Mouse (Mus musculus): ENCODE results near the gene Vwa8. TPM values are rescaled to one million over a fixed set of nuclear protein-coding genes. Genes with fewer than 3 reads are reported as not detected.

The Vwa8 gene
- polyA plus RNA-seq, 1 experiment from 2014 or later: 8.8 TPM

DNA sequence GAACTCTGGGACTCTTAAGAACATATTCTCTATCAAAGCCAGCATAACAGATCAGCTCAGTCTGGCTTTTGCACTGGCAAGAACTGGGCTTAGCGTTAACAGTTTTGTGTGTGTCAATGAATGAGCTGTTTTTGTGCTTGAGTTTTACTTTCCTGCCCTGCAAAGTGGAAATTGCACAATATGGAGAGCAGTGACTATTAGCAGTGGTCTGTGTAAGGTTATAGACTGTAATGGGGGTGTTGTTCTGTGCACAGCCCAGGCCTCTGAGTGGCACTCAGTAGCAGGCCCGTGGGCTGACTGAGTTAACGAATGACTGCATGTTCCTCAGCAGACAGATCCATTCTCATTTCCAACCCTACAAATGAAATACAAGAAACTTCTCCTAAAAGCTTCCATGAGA is 287.7 kb downstream of the Vwa8 start:
- Histone ChIP-seq H3K4me1 (ENCODE audit: insufficient read depth, low read depth, low read length) (peaks cover 16% of the 10 kb centered on the region; the same call in 1 of the 2 replicates), H3K36me3 (ENCODE audit: insufficient read depth, low read length) (no peaks in the 10 kb centered on the region), H3K9ac (replicated peaks; ENCODE audit: low read depth) (no peak overlapping the region), H3K27me3 (replicated peaks; ENCODE audit: insufficient read depth, low read length) (no peaks in the 10 kb centered on the region), H3K4me2 (replicated peaks; ENCODE audit: low read depth, low read length) (no peak overlapping the region), H3K9me3 (ENCODE audit: low read length) (no peaks in the 10 kb centered on the region), H3K27ac (ENCODE audit: low read length) (peak overlapping the region; percentile 85), H3K4me3 (ENCODE audit: low read depth, low read length) (no peak overlapping the region)
- peak; percentile 69 for ATAC-seq
- 36% methylated on average over 3 of the region's 3 CpGs for WGBS
- TF ChIP-seq EP300 (IDR thresholded peaks at IDR 0.05) (no peak), CTCF (IDR thresholded peaks at IDR 0.05) (no peak)
- peak; percentile 75 for DNase-seq (ENCODE audit: low spot score)

DNA sequence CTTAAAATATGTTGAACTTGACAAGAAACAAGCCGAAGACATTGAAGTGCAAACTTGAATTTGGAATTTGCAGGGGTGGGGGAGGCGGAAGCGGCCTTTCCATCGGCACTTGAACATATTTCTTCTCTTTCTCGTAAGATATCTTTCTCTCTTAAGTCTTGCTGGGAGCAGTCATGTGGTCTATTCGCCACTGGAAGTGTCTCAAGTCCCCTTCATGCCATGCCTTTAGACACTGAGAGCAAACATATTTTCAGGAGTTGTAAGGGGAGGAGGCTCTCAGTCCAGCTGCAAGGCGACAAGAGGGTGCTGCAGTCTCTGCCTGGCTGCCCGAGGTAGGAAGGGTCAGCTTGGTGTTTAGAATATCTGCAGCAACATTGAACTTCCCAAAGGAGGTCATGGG is 288.2 kb downstream of the Vwa8 start:
- Histone ChIP-seq H3K9ac (replicated peaks; ENCODE audit: low read depth) (no peak overlapping the region), H3K9me3 (ENCODE audit: low read length) (no peaks in the 10 kb centered on the region), H3K36me3 (ENCODE audit: insufficient read depth, low read length) (no peaks in the 10 kb centered on the region), H3K4me3 (ENCODE audit: low read depth, low read length) (no peak overlapping the region), H3K27ac (ENCODE audit: low read length) (peak overlapping the region; percentile 85), H3K4me2 (replicated peaks; ENCODE audit: low read depth, low read length) (no peak overlapping the region), H3K27me3 (replicated peaks; ENCODE audit: insufficient read depth, low read length) (no peaks in the 10 kb centered on the region), H3K4me1 (ENCODE audit: insufficient read depth, low read depth, low read length) (peaks cover 17% of the 10 kb centered on the region; the same call in 1 of the 2 replicates)
- ATAC-seq (peak; percentile 87), DNase-seq (ENCODE audit: low spot score) (peak; percentile 90)
- 29% methylated on average over 8 of the region's 8 CpGs for WGBS
- peak; percentile 99 for TF ChIP-seq EP300 (IDR thresholded peaks at IDR 0.05)
- TF ChIP-seq CTCF (IDR thresholded peaks at IDR 0.05): no peak

DNA sequence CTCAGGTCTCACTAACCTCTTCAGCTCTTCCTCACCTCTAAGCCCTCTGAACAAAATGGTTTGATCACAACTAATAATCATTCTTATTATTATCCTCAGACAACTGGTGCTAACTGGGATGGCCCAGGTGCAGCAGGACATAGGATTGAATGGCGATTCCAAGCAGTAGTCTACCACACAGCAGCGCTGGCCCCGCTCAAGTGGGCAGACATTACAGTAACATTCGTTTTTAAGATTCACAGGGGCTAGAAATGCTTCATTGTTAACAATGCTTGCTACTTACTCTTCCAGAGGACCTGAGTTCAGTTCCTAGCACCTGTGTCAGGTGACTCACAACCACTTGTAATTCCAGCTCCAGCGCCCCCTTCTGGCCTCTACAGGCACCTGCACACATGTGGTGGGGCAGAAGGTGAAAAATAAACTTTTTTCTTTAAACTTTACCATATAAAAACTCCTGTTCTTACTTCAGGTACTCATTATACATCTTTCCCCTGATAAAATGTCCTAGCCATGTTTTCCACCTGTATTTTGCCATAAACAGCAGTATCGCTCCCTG is 290.3 kb downstream of the Vwa8 start:
- Histone ChIP-seq H3K27me3 (replicated peaks; ENCODE audit: insufficient read depth, low read length) (no peaks in the 10 kb centered on the region), H3K36me3 (ENCODE audit: insufficient read depth, low read length) (no peaks in the 10 kb centered on the region), H3K9ac (replicated peaks; ENCODE audit: low read depth) (no peak overlapping the region), H3K4me3 (ENCODE audit: low read depth, low read length) (no peak overlapping the region), H3K9me3 (ENCODE audit: low read length) (no peaks in the 10 kb centered on the region), H3K27ac (ENCODE audit: low read length) (peak overlapping the region; percentile 89), H3K4me2 (replicated peaks; ENCODE audit: low read depth, low read length) (no peak overlapping the region), H3K4me1 (ENCODE audit: insufficient read depth, low read depth, low read length) (peaks cover 21% of the 10 kb centered on the region; the same call in 1 of the 2 replicates)
- DNase-seq (ENCODE audit: low spot score) (no peak), ATAC-seq (no peak)
- TF ChIP-seq CTCF (IDR thresholded peaks at IDR 0.05) (peak; percentile 36; the same call in 1 of the 2 replicates), EP300 (IDR thresholded peaks at IDR 0.05) (no peak)
- 90% methylated on average over 6 of the region's 6 CpGs for WGBS

DNA sequence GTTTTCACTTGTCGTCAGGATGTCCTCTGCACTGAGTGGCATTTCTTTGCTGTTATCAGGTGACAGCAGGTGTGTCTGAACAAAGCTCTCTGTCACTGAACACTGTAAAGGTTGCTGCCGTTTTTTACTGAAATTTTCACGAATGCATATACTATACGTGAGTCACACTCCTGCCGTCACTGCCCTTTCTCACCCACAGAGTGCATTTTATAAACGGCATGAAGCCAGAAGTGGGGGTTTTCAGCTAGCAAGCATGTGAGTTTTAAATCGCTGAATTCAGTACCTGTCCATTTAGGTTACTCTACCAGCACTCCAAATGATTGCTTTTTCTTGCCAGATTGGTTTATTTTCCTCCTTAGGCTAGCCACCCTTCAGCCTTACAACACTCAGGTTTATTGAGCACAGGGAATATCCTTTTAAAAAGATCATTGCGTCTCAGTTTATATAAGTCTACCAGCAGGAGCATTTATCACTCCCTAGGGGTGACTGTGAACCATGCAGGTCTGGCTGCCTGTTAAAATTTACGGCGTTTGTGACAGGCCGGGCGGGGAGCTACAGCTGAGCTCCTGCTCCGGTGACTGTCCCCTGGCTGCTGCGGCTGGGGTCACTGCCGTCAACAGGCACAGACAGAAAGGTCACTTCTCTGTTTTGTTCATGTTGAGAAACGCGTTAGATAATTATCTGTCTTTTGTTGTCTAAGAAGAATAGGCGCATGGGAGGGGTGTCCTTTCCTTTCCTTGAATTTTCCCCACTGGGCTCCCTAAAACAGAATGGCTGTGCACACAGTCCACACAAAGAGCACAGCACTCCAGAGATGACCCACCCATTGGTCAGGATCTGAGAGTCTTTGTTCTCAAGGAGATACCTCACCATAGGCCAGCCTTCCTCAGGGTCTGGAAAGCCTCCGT is 291.3 kb downstream of the Vwa8 start:
- Histone ChIP-seq H3K27ac (ENCODE audit: low read length) (peak overlapping the region; percentile 89), H3K36me3 (ENCODE audit: insufficient read depth, low read length) (no peaks in the 10 kb centered on the region), H3K4me3 (ENCODE audit: low read depth, low read length) (no peak overlapping the region), H3K27me3 (replicated peaks; ENCODE audit: insufficient read depth, low read length) (no peaks in the 10 kb centered on the region), H3K4me2 (replicated peaks; ENCODE audit: low read depth, low read length) (no peak overlapping the region), H3K9me3 (ENCODE audit: low read length) (no peaks in the 10 kb centered on the region), H3K4me1 (ENCODE audit: insufficient read depth, low read depth, low read length) (peaks cover 21% of the 10 kb centered on the region; the same call in 1 of the 2 replicates), H3K9ac (replicated peaks; ENCODE audit: low read depth) (no peak overlapping the region)
- WGBS: 28% methylated on average over 19 of the region's 19 CpGs
- DNase-seq (ENCODE audit: low spot score) (peak; percentile 58), ATAC-seq (peak; percentile 56)
- peak; percentile 43 for TF ChIP-seq CTCF (IDR thresholded peaks at IDR 0.05)
- peak; percentile 57 for TF ChIP-seq EP300 (IDR thresholded peaks at IDR 0.05)

DNA sequence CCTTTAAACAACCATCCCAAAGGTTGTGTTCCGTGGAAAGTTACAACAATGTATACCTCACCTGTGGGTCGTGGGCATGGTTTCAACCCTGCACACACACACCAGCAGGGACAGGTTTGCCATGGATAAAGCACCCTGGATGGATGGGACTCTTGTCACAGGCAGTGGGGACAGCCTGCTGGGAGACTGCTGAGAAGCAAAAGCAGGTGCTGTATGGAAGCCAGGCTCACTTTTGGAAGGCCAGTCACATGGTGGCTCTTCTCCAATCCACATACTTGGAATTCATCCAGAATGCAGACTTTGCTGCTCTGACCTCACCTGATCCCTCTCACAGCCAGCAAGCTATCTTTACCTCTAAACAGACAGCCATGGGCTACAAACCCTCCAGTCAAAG is 292.0 kb downstream of the Vwa8 start:
- peak; percentile 73 for DNase-seq (ENCODE audit: low spot score)
- 44% methylated on average over 2 of the region's 2 CpGs for WGBS
- TF ChIP-seq CTCF (IDR thresholded peaks at IDR 0.05): no peak
- TF ChIP-seq EP300 (IDR thresholded peaks at IDR 0.05): no peak
- H3K9me3 ChIP-seq (ENCODE audit: low read length): no peaks in the 10 kb centered on the region
- peak; percentile 47 for ATAC-seq
- peaks cover 21% of the 10 kb centered on the region; the same call in 1 of the 2 replicates for H3K4me1 ChIP-seq (ENCODE audit: insufficient read depth, low read depth, low read length)
- no peaks in the 10 kb centered on the region for H3K27me3 ChIP-seq (replicated peaks; ENCODE audit: insufficient read depth, low read length)
- H3K4me2 ChIP-seq (replicated peaks; ENCODE audit: low read depth, low read length): no peak overlapping the region
- no peaks in the 10 kb centered on the region for H3K36me3 ChIP-seq (ENCODE audit: insufficient read depth, low read length)
- no peak overlapping the region for H3K9ac ChIP-seq (replicated peaks; ENCODE audit: low read depth)
- no peak overlapping the region for H3K4me3 ChIP-seq (ENCODE audit: low read depth, low read length)
- H3K27ac ChIP-seq (ENCODE audit: low read length): peak overlapping the region; percentile 89

DNA sequence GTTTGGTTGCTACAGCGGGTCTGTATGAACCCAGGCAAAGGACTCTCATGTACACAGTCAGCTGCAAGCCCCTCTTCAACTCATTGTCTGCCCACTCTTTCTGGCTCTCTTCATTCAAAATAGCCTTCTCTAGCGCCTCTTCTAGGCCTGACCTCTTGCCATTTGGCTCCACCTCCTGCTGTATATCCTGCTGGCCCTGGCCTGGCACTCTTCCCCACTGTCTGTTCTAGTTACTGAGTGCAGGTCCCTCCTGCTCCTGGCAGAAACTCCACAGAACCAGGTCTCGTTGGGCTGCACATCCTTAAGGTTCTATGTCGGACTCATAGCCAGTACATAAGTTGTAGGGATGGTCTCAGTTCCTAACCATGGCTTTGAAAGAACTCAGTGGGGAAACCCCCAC is 293.5 kb downstream of the Vwa8 start:
- no peak for ATAC-seq
- Histone ChIP-seq H3K4me3 (ENCODE audit: low read depth, low read length) (no peak overlapping the region), H3K36me3 (ENCODE audit: insufficient read depth, low read length) (no peaks in the 10 kb centered on the region), H3K9ac (replicated peaks; ENCODE audit: low read depth) (no peak overlapping the region), H3K4me1 (ENCODE audit: insufficient read depth, low read depth, low read length) (peaks cover 14% of the 10 kb centered on the region; the same call in 1 of the 2 replicates), H3K27ac (ENCODE audit: low read length) (no peak overlapping the region; the same call in 1 of the 2 replicates), H3K27me3 (replicated peaks; ENCODE audit: insufficient read depth, low read length) (no peaks in the 10 kb centered on the region), H3K9me3 (ENCODE audit: low read length) (no peaks in the 10 kb centered on the region), H3K4me2 (replicated peaks; ENCODE audit: low read depth, low read length) (no peak overlapping the region)
- 77% methylated on average over 4 of the region's 4 CpGs for WGBS
- TF ChIP-seq EP300 (IDR thresholded peaks at IDR 0.05): no peak
- no peak for TF ChIP-seq CTCF (IDR thresholded peaks at IDR 0.05)
- DNase-seq (ENCODE audit: low spot score): no peak
